Mouse (Mus musculus) urinary bladder, postnatal 36 days (tissue): ENCODE data around the gene Papss2.

Source experiments
- DNase-seq, 2 experiments: peaks; one replicate each; pipeline ENCODE4 v3.0.0; 2022; ENCODE audit warnings: low spot score in 2 of 2, mixed read lengths in 1 of 2

Gene Papss2

GRCm38 (mm10) chr19:32595506-32596286 lies at the start of gene Papss2:
TSS of gene Papss2 (plus strand) at chr19:32595790.
- peak; percentile 50 to 73 for DNase-seq

- peak in 1 of 2 experiments; percentile 28 for DNase-seq
Measured at GRCm38 (mm10) chr19:32547396-32547795, 48.2 kb upstream of the Papss2 start.

GRCm38 (mm10) chr19:32548202-32548601 lies 47.4 kb upstream of the Papss2 start:
- DNase-seq, result no peak

- no peak for DNase-seq
Measured at GRCm38 (mm10) chr19:32550446-32550845, 45.1 kb upstream of the Papss2 start.

GRCm38 (mm10) chr19:32551442-32551841 lies 44.1 kb upstream of the Papss2 start:
- DNase-seq, result peak in 1 of 2 experiments; percentile 33

- DNase-seq, result no peak
Measured at GRCm38 (mm10) chr19:32552106-32552505, 43.5 kb upstream of the Papss2 start.

- DNase-seq, result no peak
Measured at GRCm38 (mm10) chr19:32553310-32553709, 42.3 kb upstream of the Papss2 start.

GRCm38 (mm10) chr19:32555257-32555656 lies 40.3 kb upstream of the Papss2 start:
- no peak for DNase-seq

GRCm38 (mm10) chr19:32567025-32567424 lies 28.6 kb upstream of the Papss2 start:
- no peak for DNase-seq

- no peak for DNase-seq
Measured at GRCm38 (mm10) chr19:32567447-32567846, 28.1 kb upstream of the Papss2 start.

- no peak for DNase-seq
Measured at GRCm38 (mm10) chr19:32568470-32568869, 27.1 kb upstream of the Papss2 start.

GRCm38 (mm10) chr19:32568961-32569653 lies 26.5 kb upstream of the Papss2 start:
- DNase-seq, result no peak

GRCm38 (mm10) chr19:32569725-32570124 lies 25.9 kb upstream of the Papss2 start:
- DNase-seq, result no peak

GRCm38 (mm10) chr19:32572191-32572590 lies 23.4 kb upstream of the Papss2 start:
- no peak for DNase-seq

- DNase-seq, result peak in 1 of 2 experiments; percentile 46
Measured at GRCm38 (mm10) chr19:32573259-32573658, 22.3 kb upstream of the Papss2 start.

GRCm38 (mm10) chr19:32574846-32575245 lies 20.7 kb upstream of the Papss2 start:
- DNase-seq, result no peak

GRCm38 (mm10) chr19:32577749-32578148 lies 17.8 kb upstream of the Papss2 start:
- no peak for DNase-seq

- DNase-seq, result no peak
Measured at GRCm38 (mm10) chr19:32583091-32583766, 12.4 kb upstream of the Papss2 start.

- DNase-seq, result no peak
Measured at GRCm38 (mm10) chr19:32587727-32588126, 7.9 kb upstream of the Papss2 start.

- DNase-seq, result no peak
Measured at GRCm38 (mm10) chr19:32592749-32593148, 2.8 kb upstream of the Papss2 start.

- DNase-seq, result no peak
Measured at GRCm38 (mm10) chr19:32593870-32594269, 1.7 kb upstream of the Papss2 start.

- no peak for DNase-seq
Measured at GRCm38 (mm10) chr19:32595131-32595505, 472 bp upstream of the Papss2 start.

GRCm38 (mm10) chr19:32599006-32599405 lies 3.4 kb downstream of the Papss2 start:
- no peak for DNase-seq
